Comparison of ENCODE assay signal across 17 mouse cellular contexts in the genomic region with DNA sequence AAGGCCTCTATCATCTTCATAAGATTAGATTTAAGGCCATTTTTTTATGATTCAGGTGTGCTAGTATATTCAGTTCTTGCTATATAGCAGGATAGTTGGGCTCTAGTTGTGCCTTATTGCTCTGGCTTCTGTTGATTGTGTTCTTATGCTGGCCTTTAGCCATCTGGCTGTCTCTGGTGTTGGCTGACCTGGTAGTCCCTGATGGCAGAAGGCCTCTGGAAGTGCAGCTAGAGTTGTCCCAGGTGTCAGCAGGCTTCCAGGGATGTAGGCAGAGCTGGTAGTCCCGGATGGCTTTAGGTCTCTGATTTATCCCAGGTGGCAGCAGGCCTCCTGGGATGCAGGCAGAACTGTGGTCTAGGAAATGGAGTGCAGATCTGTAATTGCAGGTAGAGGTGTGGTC. TPM values are rescaled to one million over a fixed set of nuclear protein-coding genes. Genes with fewer than 3 reads are reported as not detected.
"Had no signal": no experiment of that assay in that cellular context is flagged by ENCODE, and none has a peak within 500 bp of the region (broad histone marks: within the 10 kb centered on the region; RNA-seq: fewer than 3 reads in every experiment).

No protein-coding gene starts in this region.

- H3K4me1 ChIP-seq: limb, embryonic 13.5 days; liver, embryonic 15.5 days; lung, embryonic 15.5 days; midbrain, embryonic 13.5 days had no signal

- H3K27me3 ChIP-seq: limb, embryonic 13.5 days; liver, embryonic 15.5 days; lung, embryonic 15.5 days; midbrain, embryonic 13.5 days had no signal

- ATAC-seq: midbrain, embryonic 13.5 days had no signal

- H3K9me3 ChIP-seq: limb, embryonic 13.5 days; liver, embryonic 15.5 days; lung, embryonic 15.5 days had no signal

- H3K9ac ChIP-seq: limb, embryonic 13.5 days; liver, embryonic 15.5 days; lung, embryonic 15.5 days; midbrain, embryonic 13.5 days had no signal

- H3K4me2 ChIP-seq: limb, embryonic 13.5 days; liver, embryonic 15.5 days; lung, embryonic 15.5 days; midbrain, embryonic 13.5 days had no signal

- H3K27ac ChIP-seq: layer of hippocampus, adult 2 months; limb, embryonic 13.5 days; liver, embryonic 15.5 days; lung, embryonic 15.5 days; midbrain, embryonic 13.5 days; stomach, postnatal 0 days had no signal

- DNase-seq: kidney, postnatal 10 days; kidney, postnatal 4 days; left cerebral cortex, postnatal 4 days; thymus, postnatal 4 days had no signal

- H3K36me3 ChIP-seq: limb, embryonic 13.5 days; liver, embryonic 15.5 days; lung, embryonic 15.5 days; midbrain, embryonic 13.5 days had no signal

- H3K4me3 ChIP-seq: layer of hippocampus, adult 2 months; limb, embryonic 13.5 days; liver, embryonic 15.5 days; lung, embryonic 15.5 days; midbrain, embryonic 13.5 days had no signal

RNA-seq across cellular contexts. Expression of a gene that starts 16.4 kb away (rescaled TPM):
- total RNA-seq: liver, adult 2 months; megakaryocyte-erythroid progenitor cell, adult 5-6 weeks had no signal
- polyA plus RNA-seq: liver, adult 2 months; liver, embryonic 15.5 days had no signal

RNA-seq across cellular contexts. Expression of a gene that starts 59.4 kb away (rescaled TPM):
- total RNA-seq: layer of hippocampus, adult 2 months; layer of hippocampus, postnatal 10 days; left cerebral cortex, adult 18-20 months; left cerebral cortex, postnatal 10 days; left cerebral cortex, postnatal 4 days; liver, adult 2 months; megakaryocyte-erythroid progenitor cell, adult 5-6 weeks; midbrain, postnatal 0 days had no signal
- polyA plus RNA-seq: limb, embryonic 13.5 days; liver, adult 2 months; liver, embryonic 15.5 days; lung, embryonic 15.5 days; midbrain, embryonic 13.5 days; midbrain, postnatal 0 days; neural tube, embryonic 14.5 days had no signal
